Mouse (Mus musculus) stomach, postnatal 0 days (tissue): ENCODE data around the gene Lmf2.

Source experiments
- CTCF ChIP-seq: IDR thresholded peaks from 2 replicates; pipeline ENCODE4 v1.5.1; 2016; ENCODE audit warnings: antibody characterized with exemption, low read depth, mild to moderate bottlenecking, moderate library complexity
- EP300 ChIP-seq: optimal IDR thresholded peaks from 2 replicates; pipeline ENCODE3; 2016; ENCODE audit warnings: antibody characterized with exemption

GRCm38 (mm10) chr15:89350447-89350846 is 5.0 kb downstream of the Lmf2 start:
- TF ChIP-seq CTCF = no peak
- no peak for TF ChIP-seq EP300
